Mouse (Mus musculus): ENCODE measurements at regions not wholly inside any gene's neighbourhood (a gene's known extent, or its start where the extent isn't known, plus 50 kb on each side); places are given as distances from the start of the nearest gene placed in this dataset.
A peak's percentile ranks its signal among the peaks of the same experiment; 100 is the strongest.

- Histone ChIP-seq H3K27ac (ENCODE audit: low read depth) (no peak overlapping the region), H3K9ac (no peak overlapping the region), H3K9me3 (ENCODE audit: low read depth, low read length) (no peaks in the 10 kb centered on the region), H3K4me1 (ENCODE audit: insufficient read depth) (no peaks in the 10 kb centered on the region), H3K4me2 (no peak overlapping the region), H3K4me3 (ENCODE audit: low read depth, low read length) (no peak overlapping the region), H3K27me3 (ENCODE audit: insufficient read depth, low read length) (no peaks in the 10 kb centered on the region), H3K36me3 (ENCODE audit: insufficient read depth) (no peaks in the 10 kb centered on the region)
- DNase-seq = no peak
- ATAC-seq (ENCODE audit: insufficient read depth) = no peak
- 81% methylated on average over 6 of the region's 6 CpGs for WGBS
- TF ChIP-seq CTCF (IDR thresholded peaks at IDR 0.05; ENCODE audit: low read depth) = no peak
Measured at GRCm38 (mm10) chr13:39852257-39852800, 508.9 kb downstream of the Ofcc1 start.

- no peak for ATAC-seq (ENCODE audit: insufficient read depth)
Measured at GRCm38 (mm10) chr13:39849391-39849790, 511.9 kb downstream of the Ofcc1 start.

GRCm38 (mm10) chr13:39836053-39836584, 525.1 kb downstream of the Ofcc1 start:
- peak; percentile 41 for ATAC-seq (ENCODE audit: insufficient read depth)
- 28% methylated on average over 5 of the region's 5 CpGs for WGBS
- Histone ChIP-seq H3K9ac (no peak overlapping the region), H3K27me3 (ENCODE audit: insufficient read depth, low read length) (no peaks in the 10 kb centered on the region), H3K36me3 (ENCODE audit: insufficient read depth) (no peaks in the 10 kb centered on the region), H3K4me1 (ENCODE audit: insufficient read depth) (0 out of 2 replicates have a peak, but pooled peaks cover 2% of the 10 kb centered on the region), H3K27ac (ENCODE audit: low read depth) (no peak overlapping the region), H3K9me3 (ENCODE audit: low read depth, low read length) (no peaks in the 10 kb centered on the region), H3K4me3 (ENCODE audit: low read depth, low read length) (no peak overlapping the region), H3K4me2 (no peak overlapping the region)
- no peak for TF ChIP-seq CTCF (IDR thresholded peaks at IDR 0.05; ENCODE audit: low read depth)
- peak; percentile 75 for DNase-seq

More at GRCm38 (mm10) chr13:39849391-39849790, 511.9 kb downstream of the Ofcc1 start:
- H3K4me3 ChIP-seq (ENCODE audit: low read depth, low read length) = no peak overlapping the region
- no peak for DNase-seq
- no peaks in the 10 kb centered on the region for H3K36me3 ChIP-seq (ENCODE audit: insufficient read depth)
- no peak overlapping the region for H3K27ac ChIP-seq (ENCODE audit: low read depth)
- H3K9me3 ChIP-seq (ENCODE audit: low read depth, low read length) = no peaks in the 10 kb centered on the region
- no peaks in the 10 kb centered on the region for H3K4me1 ChIP-seq (ENCODE audit: insufficient read depth)
- 78% methylated on average over 1 of the region's 1 CpGs for WGBS
- H3K9ac ChIP-seq = no peak overlapping the region
- no peak overlapping the region for H3K4me2 ChIP-seq
- no peak for TF ChIP-seq CTCF (IDR thresholded peaks at IDR 0.05; ENCODE audit: low read depth)
- H3K27me3 ChIP-seq (ENCODE audit: insufficient read depth, low read length) = no peaks in the 10 kb centered on the region

GRCm38 (mm10) chr13:39835302-39835701, 525.9 kb downstream of the Ofcc1 start:
- DNase-seq = no peak
- 0 out of 2 replicates have a peak, but pooled peaks cover 2% of the 10 kb centered on the region for H3K4me1 ChIP-seq (ENCODE audit: insufficient read depth)
- no peaks in the 10 kb centered on the region for H3K9me3 ChIP-seq (ENCODE audit: low read depth, low read length)
- no peaks in the 10 kb centered on the region for H3K36me3 ChIP-seq (ENCODE audit: insufficient read depth)
- no peak overlapping the region for H3K9ac ChIP-seq
- TF ChIP-seq CTCF (IDR thresholded peaks at IDR 0.05; ENCODE audit: low read depth) = no peak
- no peak overlapping the region for H3K4me2 ChIP-seq
- H3K27me3 ChIP-seq (ENCODE audit: insufficient read depth, low read length) = no peaks in the 10 kb centered on the region
- H3K27ac ChIP-seq (ENCODE audit: low read depth) = no peak overlapping the region
- 30% methylated on average over 5 of the region's 5 CpGs for WGBS
- H3K4me3 ChIP-seq (ENCODE audit: low read depth, low read length) = no peak overlapping the region
- no peak for ATAC-seq (ENCODE audit: insufficient read depth)

- H3K4me2 ChIP-seq = no peak overlapping the region
- DNase-seq (no peak), ATAC-seq (ENCODE audit: insufficient read depth) (no peak)
- no peaks in the 10 kb centered on the region for H3K27me3 ChIP-seq (ENCODE audit: insufficient read depth, low read length)
- 71% methylated on average over 9 of the region's 9 CpGs for WGBS
- H3K36me3 ChIP-seq (ENCODE audit: insufficient read depth) = no peaks in the 10 kb centered on the region
- no peak overlapping the region for H3K27ac ChIP-seq (ENCODE audit: low read depth)
- no peak overlapping the region for H3K9ac ChIP-seq
- 0 out of 2 replicates have a peak, but pooled peaks cover 2% of the 10 kb centered on the region for H3K4me1 ChIP-seq (ENCODE audit: insufficient read depth)
- no peaks in the 10 kb centered on the region for H3K9me3 ChIP-seq (ENCODE audit: low read depth, low read length)
- no peak overlapping the region for H3K4me3 ChIP-seq (ENCODE audit: low read depth, low read length)
- TF ChIP-seq CTCF (IDR thresholded peaks at IDR 0.05; ENCODE audit: low read depth) = no peak
Measured at GRCm38 (mm10) chr13:39834521-39835245, 526.6 kb downstream of the Ofcc1 start.

- H3K4me2 ChIP-seq = peak overlapping the region; percentile 64
- peak overlapping the region; percentile 32 for H3K4me3 ChIP-seq (ENCODE audit: low read depth, low read length)
- no peaks in the 10 kb centered on the region for H3K9me3 ChIP-seq (ENCODE audit: low read depth, low read length)
- 2% methylated on average over 20 of the region's 20 CpGs for WGBS
- DNase-seq (peak; percentile 74), ATAC-seq (ENCODE audit: insufficient read depth) (peak; percentile 54; the same call in 1 of the 2 replicates)
- H3K27ac ChIP-seq (ENCODE audit: low read depth) = no peak overlapping the region
- H3K9ac ChIP-seq = peak overlapping the region; percentile 21
- no peak for TF ChIP-seq CTCF (IDR thresholded peaks at IDR 0.05; ENCODE audit: low read depth)
- no peaks in the 10 kb centered on the region for H3K27me3 ChIP-seq (ENCODE audit: insufficient read depth, low read length)
- no peaks in the 10 kb centered on the region for H3K4me1 ChIP-seq (ENCODE audit: insufficient read depth)
- no peaks in the 10 kb centered on the region for H3K36me3 ChIP-seq (ENCODE audit: insufficient read depth)
Measured at GRCm38 (mm10) chr13:39823965-39824555, 537.2 kb downstream of the Ofcc1 start.

All from lung, embryonic 14.5 days (tissue).